Mouse (Mus musculus) cerebellum, adult 2 months (tissue): Measurements from ENCODE around the gene Ank2. TPM values are rescaled to one million over a fixed set of nuclear protein-coding genes. Genes with fewer than 3 reads are reported as not detected.

Experiments used
- DNase-seq, 2 experiments: peaks; one replicate each; pipeline ENCODE4 v3.0.0; 2021
- H3K27ac ChIP-seq: fragments of 200-500 bp; 2 replicates; pipeline ENCODE4 v1.5.1; 2012; ENCODE audit warnings: low read length, control low read depth, inconsistent platforms; ENCODE audit not compliant: insufficient read depth
- H3K27me3 ChIP-seq: fragments of 200-500 bp; 2 replicates; pipeline ENCODE4 v1.6.1; 2012; ENCODE audit warnings: inconsistent platforms, mild to moderate bottlenecking, low read length, moderate library complexity; ENCODE audit not compliant: control insufficient read depth, insufficient read depth
- H3K4me1 ChIP-seq: fragments of 200-500 bp; 2 replicates; pipeline ENCODE4 v1.6.1; 2011; ENCODE audit warnings: low read length; ENCODE audit not compliant: control insufficient read depth, insufficient read depth
- H3K4me3 ChIP-seq: fragments of 200-500 bp; replicated peaks from 2 replicates; pipeline ENCODE3; 2011; ENCODE audit warnings: mild to moderate bottlenecking, low read depth, low read length, control low read depth; ENCODE audit not compliant: insufficient read depth
- CTCF ChIP-seq: fragments of 200-500 bp; IDR thresholded peaks from 2 replicates; pipeline ENCODE4 v1.5.1; 2011; ENCODE audit warnings: low read depth, mild to moderate bottlenecking, control low read depth, low read length, moderate library complexity, borderline replicate concordance; ENCODE audit not compliant: insufficient read depth
- POLR2A ChIP-seq: fragments of 200-500 bp; IDR thresholded peaks from 2 replicates; pipeline ENCODE4 v1.6.1; 2011; ENCODE audit warnings: low read length, control low read depth, borderline replicate concordance; ENCODE audit not compliant: insufficient read depth
- WGBS: fragments of 180-500 bp; shearing (Covaris S2); methylation state at CpG from one replicate; pipeline ENCODE4 v1.1.7; 2018; 5-methylcytosine and 5-hydroxymethylcytosine counted together
- polyA plus RNA-seq: library from polyadenylated mRNA; depleted of rRNA; stranded (reverse); fragments of >200 nt; gene quantifications from 2 replicates; pipeline ENCODE4 v1.2.3, GENCODE M21; 2012

Gene Ank2
- polyA plus RNA-seq, 1 experiment: 457 TPM

- Histone ChIP-seq H3K4me3 (no peak overlapping the region), H3K27ac (peak overlapping the region; percentile 30; the same call in 1 of the 2 replicates), H3K27me3 (no peaks in the 10 kb centered on the region), H3K4me1 (peaks cover 5% of the 10 kb centered on the region; the same call in 1 of the 2 replicates)
- no peak for TF ChIP-seq CTCF
- TF ChIP-seq POLR2A: no peak
- DNase-seq: no peak
- 40% methylated on average over 3 of the region's 3 CpGs for WGBS
These were observed 412.2 kb downstream of the Ank2 start for GRCm38 (mm10) chr3:127086834-127087506.

GRCm38 (mm10) chr3:127077369-127077768, 421.8 kb downstream of the Ank2 start:
- DNase-seq: no peak
- no peaks in the 10 kb centered on the region for H3K27me3 ChIP-seq
- 94% methylated on average over 5 of the region's 5 CpGs for WGBS
- H3K27ac ChIP-seq: no peak overlapping the region
- H3K4me3 ChIP-seq: no peak overlapping the region
- TF ChIP-seq POLR2A (no peak), CTCF (no peak)
- H3K4me1 ChIP-seq: peaks cover 21% of the 10 kb centered on the region

GRCm38 (mm10) chr3:127075531-127076280, 423.4 kb downstream of the Ank2 start:
- H3K27ac ChIP-seq: peak overlapping the region; percentile 87
- H3K27me3 ChIP-seq: no peaks in the 10 kb centered on the region
- TF ChIP-seq POLR2A: no peak
- TF ChIP-seq CTCF: no peak
- WGBS: 11% methylated on average over 8 of the region's 8 CpGs
- H3K4me1 ChIP-seq: peaks cover 32% of the 10 kb centered on the region
- peak overlapping the region; percentile 44 for H3K4me3 ChIP-seq
- DNase-seq: peak; percentile 73 to 91

- WGBS: 0% methylated on average over 1 of the region's 1 CpGs
- DNase-seq: peak; percentile 72 to 84
- TF ChIP-seq CTCF (no peak), POLR2A (no peak)
- H3K4me3 ChIP-seq: no peak overlapping the region
- peaks cover 33% of the 10 kb centered on the region for H3K4me1 ChIP-seq
- peak overlapping the region; percentile 23; the same call in 1 of the 2 replicates for H3K27ac ChIP-seq
- H3K27me3 ChIP-seq: no peaks in the 10 kb centered on the region
These were observed 427.7 kb downstream of the Ank2 start for GRCm38 (mm10) chr3:127071471-127071870.

- H3K27ac ChIP-seq: no peak overlapping the region
- peaks cover 7% of the 10 kb centered on the region; the same call in 1 of the 2 replicates for H3K4me1 ChIP-seq
- TF ChIP-seq CTCF: no peak
- no peak for TF ChIP-seq POLR2A
- no peak for DNase-seq
- 80% methylated on average over 5 of the region's 5 CpGs for whole genome bisulfite sequencing
- no peak overlapping the region for H3K4me3 ChIP-seq
- H3K27me3 ChIP-seq: no peaks in the 10 kb centered on the region
These were observed 435.3 kb downstream of the Ank2 start for GRCm38 (mm10) chr3:127063654-127064386.

- 83% methylated on average over 4 of the region's 4 CpGs for WGBS
- no peak for TF ChIP-seq POLR2A
- TF ChIP-seq CTCF: no peak
- Histone ChIP-seq H3K27ac (no peak overlapping the region), H3K27me3 (no peaks in the 10 kb centered on the region), H3K4me3 (no peak overlapping the region), H3K4me1 (no peaks in the 10 kb centered on the region; the same call in 1 of the 2 replicates)
- DNase-seq: no peak
These were observed 439.5 kb downstream of the Ank2 start for GRCm38 (mm10) chr3:127059671-127060070.

GRCm38 (mm10) chr3:127041288-127041687, 457.9 kb downstream of the Ank2 start:
- no peak overlapping the region for H3K27ac ChIP-seq
- WGBS: 89% methylated on average over 7 of the region's 7 CpGs
- DNase-seq: no peak

GRCm38 (mm10) chr3:127038570-127038969, 460.6 kb downstream of the Ank2 start:
- H3K4me1 ChIP-seq: no peaks in the 10 kb centered on the region; the same call in 1 of the 2 replicates
- no peak overlapping the region for H3K27ac ChIP-seq
- peak; percentile 55 to 75 for DNase-seq
- no peaks in the 10 kb centered on the region for H3K27me3 ChIP-seq
- 38% methylated on average over 7 of the region's 7 CpGs for WGBS
- TF ChIP-seq POLR2A: no peak
- no peak for TF ChIP-seq CTCF
- H3K4me3 ChIP-seq: no peak overlapping the region

More at GRCm38 (mm10) chr3:127041288-127041687, 457.9 kb downstream of the Ank2 start:
- H3K4me3 ChIP-seq: no peak overlapping the region
- H3K27me3 ChIP-seq: no peaks in the 10 kb centered on the region
- H3K4me1 ChIP-seq: no peaks in the 10 kb centered on the region
- TF ChIP-seq POLR2A (no peak), CTCF (no peak)
